Mouse (Mus musculus): Measurements from ENCODE around the gene Ly6g6d. TPM values are rescaled to one million over a fixed set of nuclear protein-coding genes. Genes with fewer than 3 reads are reported as not detected.
A peak's percentile ranks its signal among the peaks of the same experiment; 100 is the strongest.
"Not testable (repeated sequence)": the region's sequence is repeated elsewhere in the genome, so short reads cannot be mapped to it uniquely, and the experiment has no call there.

The Ly6g6d gene
- polyA plus RNA-seq, 1 experiment from 2014 or later = 0.65 TPM

GRCm38 (mm10) chr17:35043794-35044193 is 34.1 kb downstream of the Ly6g6d start:
- ATAC-seq (ENCODE audit: low FRiP score, low read depth) = no peak
- H3K36me3 ChIP-seq = no peaks in the 10 kb centered on the region
- H3K9me3 ChIP-seq = no peaks in the 10 kb centered on the region
- 82% methylated on average over 4 of the region's 4 CpGs for WGBS
- no peak overlapping the region for H3K9ac ChIP-seq
- no peak overlapping the region for H3K27ac ChIP-seq
- peaks cover 35% of the 10 kb centered on the region for H3K4me1 ChIP-seq
- no peak overlapping the region for H3K4me2 ChIP-seq (replicated peaks)
- no peak overlapping the region for H3K4me3 ChIP-seq
- no peaks in the 10 kb centered on the region for H3K27me3 ChIP-seq

- Histone ChIP-seq H3K36me3 (no peaks in the 10 kb centered on the region), H3K4me1 (no peaks in the 10 kb centered on the region), H3K9ac (no peak overlapping the region), H3K27ac (no peak overlapping the region), H3K4me2 (replicated peaks) (no peak overlapping the region), H3K4me3 (no peak overlapping the region), H3K27me3 (no peaks in the 10 kb centered on the region), H3K9me3 (no peaks in the 10 kb centered on the region)
- no peak for ATAC-seq (ENCODE audit: low FRiP score, low read depth)
- 84% methylated on average over 11 of the region's 11 CpGs for WGBS
Observed at GRCm38 (mm10) chr17:35039121-35039873, 38.6 kb downstream of the Ly6g6d start.

GRCm38 (mm10) chr17:35034896-35035295 is 43.0 kb downstream of the Ly6g6d start:
- no peak overlapping the region for H3K27ac ChIP-seq

GRCm38 (mm10) chr17:35033703-35034102 is 44.2 kb downstream of the Ly6g6d start:
- not testable (repeated sequence) for H3K9me3 ChIP-seq; H3K27me3 ChIP-seq; H3K4me2 ChIP-seq (replicated peaks); H3K27ac ChIP-seq; H3K4me1 ChIP-seq; H3K36me3 ChIP-seq; H3K4me3 ChIP-seq; H3K9ac ChIP-seq; ATAC-seq (ENCODE audit: low FRiP score, low read depth)
- WGBS = 74% methylated on average over 1 of the region's 1 CpGs

More at GRCm38 (mm10) chr17:35034896-35035295, 43.0 kb downstream of the Ly6g6d start:
- Histone ChIP-seq H3K4me1 (peaks cover 3% of the 10 kb centered on the region), H3K9me3 (no peaks in the 10 kb centered on the region), H3K4me2 (replicated peaks) (no peak overlapping the region), H3K9ac (no peak overlapping the region), H3K27me3 (no peaks in the 10 kb centered on the region), H3K4me3 (no peak overlapping the region), H3K36me3 (no peaks in the 10 kb centered on the region)
- no peak for ATAC-seq (ENCODE audit: low FRiP score, low read depth)
- WGBS = 76% methylated on average over 6 of the region's 6 CpGs

- 73% methylated on average over 8 of the region's 8 CpGs for WGBS
Observed at GRCm38 (mm10) chr17:35032323-35032870, 45.5 kb downstream of the Ly6g6d start.

DNA sequence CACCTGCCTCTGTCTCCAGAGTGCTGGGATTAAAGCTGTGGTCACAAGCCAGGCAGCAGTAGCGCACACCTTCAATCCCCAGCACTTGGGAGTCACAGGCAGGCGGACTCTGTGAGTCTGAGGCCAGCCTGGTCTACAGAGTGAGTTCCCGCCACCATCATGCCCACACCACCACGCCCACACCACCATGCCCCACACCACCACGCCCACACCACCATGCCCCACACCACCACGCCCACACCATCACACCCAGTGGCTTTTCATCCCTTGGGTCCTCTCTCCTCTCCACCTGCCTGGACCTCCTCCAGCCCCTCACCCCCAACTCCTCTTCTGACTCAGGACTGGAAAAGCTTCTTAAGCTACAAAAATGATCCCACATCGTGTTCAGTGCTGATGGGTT is 46.0 kb downstream of the Ly6g6d start:
- Histone ChIP-seq H3K9ac (no peak overlapping the region), H3K27ac (no peak overlapping the region), H3K36me3 (no peaks in the 10 kb centered on the region), H3K4me2 (replicated peaks) (no peak overlapping the region), H3K27me3 (no peaks in the 10 kb centered on the region), H3K4me1 (peaks cover 16% of the 10 kb centered on the region), H3K9me3 (no peaks in the 10 kb centered on the region), H3K4me3 (no peak overlapping the region)
- 72% methylated on average over 7 of the region's 7 CpGs for WGBS
- ATAC-seq (ENCODE audit: low FRiP score, low read depth) = no peak

More at GRCm38 (mm10) chr17:35032323-35032870, 45.5 kb downstream of the Ly6g6d start:
- no peaks in the 10 kb centered on the region for H3K36me3 ChIP-seq
- H3K4me1 ChIP-seq = peaks cover 13% of the 10 kb centered on the region
- ATAC-seq (ENCODE audit: low FRiP score, low read depth) = no peak
- no peaks in the 10 kb centered on the region for H3K9me3 ChIP-seq
- H3K4me2 ChIP-seq (replicated peaks) = no peak overlapping the region
- no peak overlapping the region for H3K4me3 ChIP-seq
- no peaks in the 10 kb centered on the region for H3K27me3 ChIP-seq
- no peak overlapping the region for H3K27ac ChIP-seq
- no peak overlapping the region for H3K9ac ChIP-seq

DNA sequence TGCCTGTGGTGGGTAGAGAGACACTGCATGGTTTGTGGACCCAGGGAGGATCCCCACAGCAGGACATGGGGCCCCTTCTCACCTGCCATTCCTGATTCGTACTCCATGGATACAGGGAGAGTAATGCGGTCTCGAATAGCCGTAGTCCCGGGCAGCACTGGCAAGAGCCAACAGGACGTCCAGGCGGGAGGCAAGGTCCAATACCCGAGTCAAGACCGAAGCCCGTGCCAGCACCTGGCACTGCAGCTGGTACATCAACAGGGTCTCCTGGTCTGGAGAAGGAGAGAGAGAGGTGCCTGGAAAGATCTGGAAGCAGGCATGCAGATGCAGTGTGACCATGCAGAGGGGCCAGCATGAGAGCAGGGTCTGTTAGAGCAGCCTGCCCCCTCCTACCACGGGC is 46.6 kb downstream of the Ly6g6d start:
- Histone ChIP-seq H3K4me3 (no peak overlapping the region), H3K9me3 (no peaks in the 10 kb centered on the region), H3K36me3 (no peaks in the 10 kb centered on the region), H3K27ac (no peak overlapping the region), H3K4me1 (peaks cover 21% of the 10 kb centered on the region), H3K4me2 (replicated peaks) (no peak overlapping the region), H3K9ac (no peak overlapping the region), H3K27me3 (no peaks in the 10 kb centered on the region)
- WGBS = 88% methylated on average over 11 of the region's 11 CpGs
- ATAC-seq (ENCODE audit: low FRiP score, low read depth) = no peak

DNA sequence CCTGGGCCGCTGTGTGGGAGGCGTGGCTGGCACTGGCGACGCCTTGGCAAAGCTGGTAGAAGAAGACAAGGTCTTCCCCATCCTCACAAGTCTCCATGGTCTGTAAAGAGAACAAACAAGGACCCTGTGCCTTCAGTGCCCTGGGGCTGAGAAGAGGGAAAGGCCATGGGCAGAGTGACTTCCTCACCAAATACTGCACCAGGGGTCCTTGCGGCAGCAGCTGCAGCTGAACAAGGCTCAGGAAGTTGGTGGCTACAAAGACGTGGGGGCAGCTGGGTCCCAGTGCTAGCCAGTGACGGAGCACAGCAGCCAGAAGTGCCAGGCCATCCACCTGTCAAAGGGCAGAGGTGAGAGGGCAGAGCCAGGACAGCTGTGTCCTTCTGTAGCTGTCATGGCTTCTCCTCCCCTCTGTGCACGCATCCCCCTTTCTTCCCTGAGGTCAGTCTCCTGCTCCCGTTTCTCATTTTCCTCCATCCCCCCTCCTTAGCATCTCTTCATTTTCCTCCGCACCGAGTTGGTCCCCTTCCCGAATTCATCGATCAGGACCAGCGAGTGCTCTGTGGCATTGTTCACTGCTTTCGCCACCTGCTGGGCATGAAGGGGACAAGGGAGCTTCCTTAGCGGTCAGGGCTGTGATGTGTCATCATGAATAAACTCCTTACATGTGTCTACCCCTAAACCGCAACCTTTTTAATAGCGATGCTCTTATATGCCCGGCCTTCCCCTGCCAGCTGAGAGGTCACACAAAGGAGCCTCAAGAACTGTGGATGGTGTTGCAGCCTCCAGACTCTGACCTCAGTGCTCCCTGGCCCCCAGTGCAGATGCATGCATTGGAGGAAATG is 48.0 kb downstream of the Ly6g6d start:
- H3K36me3 ChIP-seq = no peaks in the 10 kb centered on the region
- 35% methylated on average over 19 of the region's 19 CpGs for WGBS
- H3K9me3 ChIP-seq = no peaks in the 10 kb centered on the region
- H3K4me1 ChIP-seq = peaks cover 27% of the 10 kb centered on the region
- no peak for ATAC-seq (ENCODE audit: low FRiP score, low read depth)
- H3K4me2 ChIP-seq (replicated peaks) = no peak overlapping the region
- H3K9ac ChIP-seq = 0 out of 2 replicates have a peak overlapping the region, but pooled peaks have one; percentile 31
- H3K4me3 ChIP-seq = no peak overlapping the region
- H3K27me3 ChIP-seq = no peaks in the 10 kb centered on the region
- no peak overlapping the region for H3K27ac ChIP-seq

DNA sequence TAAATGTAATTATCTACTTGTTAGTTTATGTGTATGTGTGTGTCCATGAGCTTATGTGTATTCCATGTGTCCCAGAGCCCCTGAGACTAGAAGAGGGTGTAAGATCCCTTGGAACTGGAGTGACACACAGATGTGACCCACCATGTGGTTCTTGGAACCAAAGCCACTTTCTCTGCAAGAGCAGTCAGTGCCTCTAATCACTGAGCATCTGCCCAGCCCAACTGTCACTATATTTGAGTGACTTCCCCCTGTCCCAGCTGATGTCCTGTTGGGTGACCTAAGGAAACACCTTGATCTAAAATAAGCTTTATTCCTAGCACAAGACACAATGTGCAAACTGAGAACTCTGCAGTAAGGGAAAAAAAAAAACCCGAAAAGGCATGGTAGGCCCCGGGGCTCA is 49.5 kb downstream of the Ly6g6d start:
- Histone ChIP-seq H3K4me1 (peaks cover 27% of the 10 kb centered on the region), H3K4me3 (no peak overlapping the region), H3K27ac (no peak overlapping the region; the same call in 1 of the 2 replicates), H3K4me2 (replicated peaks) (no peak overlapping the region), H3K27me3 (no peaks in the 10 kb centered on the region), H3K9me3 (no peaks in the 10 kb centered on the region), H3K9ac (no peak overlapping the region), H3K36me3 (no peaks in the 10 kb centered on the region)
- no peak for ATAC-seq (ENCODE audit: low FRiP score, low read depth)
- 80% methylated on average over 2 of the region's 2 CpGs for WGBS

DNA sequence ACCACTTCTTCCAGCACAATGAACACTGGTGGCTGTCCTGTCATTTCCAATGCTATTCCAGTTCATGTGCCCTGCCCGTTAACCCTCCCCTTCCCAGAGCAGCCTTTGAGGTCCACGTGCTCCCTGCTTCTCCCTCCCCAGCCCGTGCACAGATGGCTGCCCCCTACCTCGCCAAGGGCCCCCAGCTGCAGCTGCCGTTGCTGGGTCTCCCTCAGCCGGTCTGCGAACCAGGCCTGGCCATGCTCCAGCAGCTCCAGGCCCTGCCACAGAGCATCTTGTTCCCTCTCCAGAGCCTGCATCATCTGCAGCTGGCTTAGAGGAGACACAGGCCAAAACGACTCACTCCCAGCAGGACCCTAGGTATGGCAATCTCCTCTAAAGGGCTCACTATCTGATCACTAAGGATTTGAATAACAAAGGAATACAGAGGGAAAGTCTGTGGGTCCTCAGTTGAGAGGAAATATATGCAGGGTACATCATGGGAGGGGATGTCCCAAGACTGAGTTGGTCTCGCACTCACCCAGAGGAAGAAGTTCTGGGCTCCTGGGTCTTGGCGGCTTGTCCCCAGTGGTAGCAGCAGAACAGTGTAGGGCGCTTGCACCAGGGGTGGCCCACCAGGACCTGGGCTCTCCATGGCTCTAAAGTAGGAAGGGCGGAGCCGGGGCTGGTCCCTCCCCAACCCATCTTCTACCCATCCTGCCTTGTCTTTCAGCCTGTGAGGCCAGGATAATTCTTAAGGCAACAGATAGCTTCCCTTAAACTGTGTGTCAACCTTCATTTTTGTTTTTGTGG is 50.4 kb downstream of the Ly6g6d start, which contains the start of gene Sapcd1:
Gene Sapcd1, minus strand, starts transcription at position 740 of the 792 bp plus-strand sequence.
- Histone ChIP-seq H3K9ac (peak within 1 kb of the TSS; percentile 50; the same call in 1 of the 2 replicates), H3K4me1 (peaks cover 27% of the 10 kb centered on the region), H3K27ac (peak within 1 kb of the TSS; percentile 74), H3K27me3 (no peaks in the 10 kb centered on the region), H3K4me2 (replicated peaks) (peak within 1 kb of the TSS; percentile 48), H3K4me3 (peak within 1 kb of the TSS; percentile 13), H3K9me3 (no peaks in the 10 kb centered on the region), H3K36me3 (no peaks in the 10 kb centered on the region)
- ATAC-seq (ENCODE audit: low FRiP score, low read depth) = peak; percentile 66
- 32% methylated on average over 13 of the region's 13 CpGs for WGBS

DNA sequence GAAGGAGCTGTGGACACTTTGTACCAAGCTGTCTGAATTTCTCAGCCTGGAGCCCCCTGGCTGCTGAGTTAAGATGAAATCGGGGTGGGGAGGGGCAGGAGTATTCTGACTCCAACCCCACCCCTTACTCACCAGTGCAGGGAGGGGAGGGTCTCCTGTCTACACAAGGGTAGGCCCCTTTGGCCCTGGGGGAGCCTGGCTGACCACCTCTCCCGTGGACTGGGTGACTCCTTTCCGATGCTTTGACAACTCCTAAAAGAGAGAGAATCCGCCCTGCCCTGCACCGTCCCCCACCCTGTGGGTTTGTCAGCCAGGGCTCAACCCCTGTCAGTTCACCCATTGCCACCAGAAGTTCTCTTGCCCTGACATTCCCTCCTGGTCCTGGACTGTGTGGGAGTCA is 51.7 kb downstream of the Ly6g6d start:
- Histone ChIP-seq H3K9ac (peak overlapping the region; percentile 35; the same call in 1 of the 2 replicates), H3K4me1 (peaks cover 33% of the 10 kb centered on the region), H3K9me3 (no peaks in the 10 kb centered on the region), H3K27ac (peak overlapping the region; percentile 16; the same call in 1 of the 2 replicates), H3K36me3 (no peaks in the 10 kb centered on the region), H3K4me3 (no peak overlapping the region), H3K4me2 (replicated peaks) (peak overlapping the region; percentile 23), H3K27me3 (no peaks in the 10 kb centered on the region)
- WGBS = 85% methylated on average over 5 of the region's 5 CpGs
- ATAC-seq (ENCODE audit: low FRiP score, low read depth) = no peak
